Mouse (Mus musculus) forebrain, postnatal 0 days (tissue): Measurements from ENCODE around the gene Krt222. TPM values are rescaled to one million over a fixed set of nuclear protein-coding genes. Genes with fewer than 3 reads are reported as not detected.
"Not testable (repeated sequence)": the region's sequence is repeated elsewhere in the genome, so short reads cannot be mapped to it uniquely, and the experiment has no call there.

ENCODE experiments used
- ATAC-seq: fragments of 200-750 bp; cut with Nextera tagmentation; 2 replicates; pipeline ENCODE4 v1.8.0; 2017; ENCODE audit warnings: mild to moderate bottlenecking, moderate library complexity
- DNase-seq: peaks from one replicate; pipeline ENCODE4 v3.0.0-alpha.2; 2015
- H3K27ac ChIP-seq: fragments of 300-500 bp; sonication (generic); 2 replicates; pipeline ENCODE4 v1.5.1; 2014; ENCODE audit warnings: low read depth, mild to moderate bottlenecking, antibody characterized with exemption, low read length, moderate library complexity, mixed read lengths
- H3K27me3 ChIP-seq: fragments of 300-500 bp; sonication (generic); 2 replicates; pipeline ENCODE4 v1.6.1; 2014; ENCODE audit warnings: mild to moderate bottlenecking, low read length, mixed read lengths; ENCODE audit not compliant: insufficient read depth
- H3K36me3 ChIP-seq: fragments of 300-500 bp; sonication (generic); 2 replicates; pipeline ENCODE4 v1.6.1; 2014; ENCODE audit warnings: mild to moderate bottlenecking, moderate library complexity; ENCODE audit not compliant: insufficient read depth
- H3K4me1 ChIP-seq: fragments of 300-500 bp; sonication (generic); 2 replicates; pipeline ENCODE4 v1.6.1; 2014; ENCODE audit warnings: antibody characterized with exemption; ENCODE audit not compliant: insufficient read depth
- H3K4me2 ChIP-seq: fragments of 300-500 bp; sonication (generic); 2 replicates; pipeline ENCODE4 v1.6.1; 2014; ENCODE audit warnings: low read depth, mild to moderate bottlenecking, moderate library complexity
- H3K4me3 ChIP-seq: fragments of 300-500 bp; sonication (generic); 2 replicates; pipeline ENCODE4 v1.5.1; 2014; ENCODE audit warnings: low read depth, low read length, mixed read lengths
- H3K9ac ChIP-seq: fragments of 300-500 bp; sonication (generic); 2 replicates; pipeline ENCODE4 v1.6.1; 2014; ENCODE audit warnings: mild to moderate bottlenecking
- H3K9me3 ChIP-seq: fragments of 300-500 bp; sonication (generic); 2 replicates; pipeline ENCODE4 v1.6.1; 2016; ENCODE audit warnings: low read length
- CTCF ChIP-seq: sonication (generic); IDR thresholded peaks from 2 replicates; pipeline ENCODE4 v1.5.1; 2016; ENCODE audit warnings: antibody characterized with exemption, control low read depth, low read depth
- WGBS: fragments of 180-500 bp; shearing (Covaris S2); extraction: QIAGEN DNeasy Blood & Tissue Kit; methylation state at CpG from one replicate; pipeline ENCODE4 v1.1.7; 2014; 5-methylcytosine and 5-hydroxymethylcytosine counted together
- polyA plus RNA-seq: library from polyadenylated mRNA; unstranded; fragments of >200 nt; fragmentation: Nextera tagmentation; extraction: Ambion mirVana; gene quantifications from 2 replicates; pipeline ENCODE4 v1.2.1, GENCODE M21; 2015
- total RNA-seq: library from RNA; depleted of rRNA; stranded (reverse); fragments of >200 nt; gene quantifications from 2 replicates; pipeline ENCODE4 v1.2.3, GENCODE M21; 2014

Gene Krt222
- total and polyA plus RNA-seq, 2 experiments from 2014 or later = 6.5 to 8.7 TPM

GRCm38 (mm10) chr11:99253893-99254292, 10.0 kb upstream of the Krt222 start:
- no peak overlapping the region for H3K4me3 ChIP-seq
- no peak overlapping the region for H3K27ac ChIP-seq
- H3K9me3 ChIP-seq = no peaks in the 10 kb centered on the region
- H3K27me3 ChIP-seq = no peaks in the 10 kb centered on the region; the same call in 1 of the 2 replicates
- TF ChIP-seq CTCF = peak; percentile 42
- DNase-seq (no peak), ATAC-seq (no peak)
- 63% methylated on average over 2 of the region's 2 CpGs for WGBS
- no peaks in the 10 kb centered on the region for H3K36me3 ChIP-seq
- no peaks in the 10 kb centered on the region for H3K4me1 ChIP-seq
- no peak overlapping the region for H3K4me2 ChIP-seq
- no peak overlapping the region for H3K9ac ChIP-seq

GRCm38 (mm10) chr11:99252671-99253070, 8.8 kb upstream of the Krt222 start:
- Histone ChIP-seq H3K27ac (no peak overlapping the region), H3K4me2 (no peak overlapping the region), H3K36me3 (no peaks in the 10 kb centered on the region), H3K27me3 (no peaks in the 10 kb centered on the region; the same call in 1 of the 2 replicates), H3K4me3 (no peak overlapping the region), H3K9ac (no peak overlapping the region), H3K9me3 (no peaks in the 10 kb centered on the region), H3K4me1 (no peaks in the 10 kb centered on the region)
- no peak for ATAC-seq
- TF ChIP-seq CTCF = no peak
- 57% methylated on average over 8 of the region's 8 CpGs for WGBS
- no peak for DNase-seq

- H3K4me1 ChIP-seq = no peaks in the 10 kb centered on the region
- DNase-seq (no peak), ATAC-seq (no peak)
- no peak overlapping the region for H3K4me3 ChIP-seq
- no peak for TF ChIP-seq CTCF
- H3K36me3 ChIP-seq = no peaks in the 10 kb centered on the region
- H3K27ac ChIP-seq = no peak overlapping the region
- H3K4me2 ChIP-seq = no peak overlapping the region
- 70% methylated on average over 3 of the region's 3 CpGs for WGBS
- no peaks in the 10 kb centered on the region for H3K27me3 ChIP-seq
- H3K9ac ChIP-seq = no peak overlapping the region
- no peaks in the 10 kb centered on the region for H3K9me3 ChIP-seq
Measured at GRCm38 (mm10) chr11:99250666-99251065, 6.8 kb upstream of the Krt222 start.

- no peaks in the 10 kb centered on the region for H3K27me3 ChIP-seq
- no peak overlapping the region for H3K4me2 ChIP-seq
- 55% methylated on average over 5 of the region's 5 CpGs for WGBS
- H3K4me1 ChIP-seq = no peaks in the 10 kb centered on the region
- H3K9me3 ChIP-seq = no peaks in the 10 kb centered on the region
- H3K9ac ChIP-seq = no peak overlapping the region
- no peaks in the 10 kb centered on the region for H3K36me3 ChIP-seq
- no peak overlapping the region for H3K27ac ChIP-seq
- TF ChIP-seq CTCF = no peak
- no peak overlapping the region for H3K4me3 ChIP-seq
- ATAC-seq (no peak), DNase-seq (no peak)
Measured at GRCm38 (mm10) chr11:99250241-99250640, 6.4 kb upstream of the Krt222 start.

GRCm38 (mm10) chr11:99249115-99249514, 5.2 kb upstream of the Krt222 start:
- no peaks in the 10 kb centered on the region for H3K36me3 ChIP-seq
- peak; percentile 51 for TF ChIP-seq CTCF
- no peaks in the 10 kb centered on the region for H3K9me3 ChIP-seq
- no peak overlapping the region for H3K27ac ChIP-seq
- H3K4me2 ChIP-seq = no peak overlapping the region
- no peak for DNase-seq
- 66% methylated on average over 4 of the region's 4 CpGs for WGBS
- H3K27me3 ChIP-seq = no peaks in the 10 kb centered on the region
- no peak for ATAC-seq
- no peaks in the 10 kb centered on the region for H3K4me1 ChIP-seq
- H3K9ac ChIP-seq = no peak overlapping the region
- no peak overlapping the region for H3K4me3 ChIP-seq

GRCm38 (mm10) chr11:99247916-99248315, 4.0 kb upstream of the Krt222 start:
- H3K9me3 ChIP-seq = no peaks in the 10 kb centered on the region
- DNase-seq (no peak), ATAC-seq (no peak)
- no peak overlapping the region for H3K27ac ChIP-seq
- H3K9ac ChIP-seq = no peak overlapping the region
- 94% methylated on average over 4 of the region's 4 CpGs for WGBS
- H3K27me3 ChIP-seq = no peaks in the 10 kb centered on the region
- H3K36me3 ChIP-seq = no peaks in the 10 kb centered on the region
- no peak overlapping the region for H3K4me2 ChIP-seq
- TF ChIP-seq CTCF = no peak
- H3K4me3 ChIP-seq = no peak overlapping the region
- no peaks in the 10 kb centered on the region for H3K4me1 ChIP-seq

- H3K4me3 ChIP-seq, H3K36me3 ChIP-seq, H3K27ac ChIP-seq, H3K4me1 ChIP-seq, DNase-seq, H3K9ac ChIP-seq, H3K27me3 ChIP-seq, ATAC-seq, H3K9me3 ChIP-seq: not testable (repeated sequence)
- peak overlapping the region; percentile 54; the same call in 1 of the 2 replicates for H3K4me2 ChIP-seq
- 49% methylated on average over 3 of the region's 3 CpGs for WGBS
Measured at GRCm38 (mm10) chr11:99244519-99244918, 634 bp upstream of the Krt222 start.

- H3K9ac ChIP-seq = peak overlapping the region; percentile 53
- H3K4me2 ChIP-seq = peak overlapping the region; percentile 54
- DNase-seq (no peak), ATAC-seq (no peak)
- no peaks in the 10 kb centered on the region for H3K9me3 ChIP-seq
- no peaks in the 10 kb centered on the region for H3K4me1 ChIP-seq
- no peaks in the 10 kb centered on the region for H3K36me3 ChIP-seq
- no peak for TF ChIP-seq CTCF
- H3K4me3 ChIP-seq = peak overlapping the region; percentile 39
- 53% methylated on average over 3 of the region's 3 CpGs for WGBS
- H3K27me3 ChIP-seq = no peaks in the 10 kb centered on the region
- H3K27ac ChIP-seq = peak overlapping the region; percentile 57
Measured at GRCm38 (mm10) chr11:99243200-99243819, 575 bp downstream of the Krt222 start.
